Mouse (Mus musculus): ENCODE results near the gene Slc20a1. TPM values are rescaled to one million over a fixed set of nuclear protein-coding genes. Genes with fewer than 3 reads are reported as not detected.

Gene Slc20a1
- polyA plus RNA-seq, 1 experiment from 2014 or later: 48.3 TPM

DNA sequence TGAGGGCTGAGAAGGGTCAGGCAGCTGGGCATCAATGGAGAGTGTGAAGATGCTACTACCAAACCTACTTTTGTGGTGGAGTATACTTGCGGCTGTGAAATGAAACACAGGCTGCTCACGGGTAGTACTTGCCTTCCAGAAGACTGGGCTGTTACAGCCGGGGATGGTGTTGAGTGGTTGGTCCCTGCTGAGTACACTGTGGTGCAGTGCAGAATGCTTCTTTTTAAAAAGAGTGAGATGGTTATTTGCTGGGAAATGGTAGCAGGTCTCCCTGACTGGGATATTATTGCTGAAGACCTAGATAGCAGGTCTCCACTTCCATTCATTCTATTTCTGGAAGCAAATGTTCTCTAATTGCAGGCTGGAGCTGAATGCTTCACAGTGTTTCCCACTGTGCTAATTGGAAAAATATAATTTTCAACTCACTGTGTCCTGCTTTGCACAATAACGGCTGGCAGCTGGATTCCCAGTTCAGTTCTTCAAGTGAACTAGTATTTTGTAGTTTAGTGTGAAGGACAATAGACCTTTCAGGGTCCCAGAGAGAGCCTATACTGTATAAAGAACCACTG lies 20.1 kb downstream of the Slc20a1 start:
- no peak overlapping the region for H3K27ac ChIP-seq (replicated peaks)
- no peaks in the 10 kb centered on the region for H3K27me3 ChIP-seq
- no peaks in the 10 kb centered on the region for H3K9me3 ChIP-seq
- H3K36me3 ChIP-seq: no peaks in the 10 kb centered on the region
- H3K9ac ChIP-seq: no peak overlapping the region
- 79% methylated on average over 4 of the region's 4 CpGs for WGBS
- H3K4me1 ChIP-seq (replicated peaks): no peaks in the 10 kb centered on the region
- no peak overlapping the region for H3K4me2 ChIP-seq
- no peak for ATAC-seq (ENCODE audit: low FRiP score, low read depth)
- H3K4me3 ChIP-seq: no peak overlapping the region

DNA sequence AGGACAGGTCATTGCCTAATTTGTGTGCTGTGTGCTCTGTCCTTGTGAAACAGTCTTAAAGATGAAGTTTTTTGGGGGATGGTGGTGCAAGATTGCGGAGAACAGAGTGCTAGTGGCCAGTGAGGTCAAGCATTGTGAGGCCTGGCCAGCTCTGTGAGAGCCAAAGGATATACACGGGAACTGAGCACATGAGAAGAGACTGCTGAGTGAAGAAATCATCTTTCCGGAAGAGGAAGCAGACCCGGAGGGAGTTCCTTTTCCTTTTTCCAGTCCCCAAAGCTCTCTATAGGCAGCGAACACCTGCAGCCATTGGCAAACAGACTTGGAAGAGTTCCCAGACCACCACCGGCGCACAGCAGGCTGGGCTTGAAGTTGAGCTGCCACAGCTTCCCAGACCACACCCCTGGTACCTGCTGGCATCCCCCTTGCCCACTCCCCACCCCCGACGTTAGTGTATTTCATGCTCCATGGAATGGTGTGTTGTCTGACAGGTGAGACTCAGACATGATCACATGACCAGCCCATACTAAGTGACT lies 22.6 kb downstream of the Slc20a1 start:
- Histone ChIP-seq H3K4me2 (no peak overlapping the region), H3K27me3 (no peaks in the 10 kb centered on the region), H3K9ac (no peak overlapping the region), H3K4me3 (no peak overlapping the region), H3K9me3 (no peaks in the 10 kb centered on the region), H3K27ac (replicated peaks) (no peak overlapping the region), H3K4me1 (replicated peaks) (no peaks in the 10 kb centered on the region), H3K36me3 (no peaks in the 10 kb centered on the region)
- 74% methylated on average over 9 of the region's 9 CpGs for WGBS
- ATAC-seq (ENCODE audit: low FRiP score, low read depth): no peak

DNA sequence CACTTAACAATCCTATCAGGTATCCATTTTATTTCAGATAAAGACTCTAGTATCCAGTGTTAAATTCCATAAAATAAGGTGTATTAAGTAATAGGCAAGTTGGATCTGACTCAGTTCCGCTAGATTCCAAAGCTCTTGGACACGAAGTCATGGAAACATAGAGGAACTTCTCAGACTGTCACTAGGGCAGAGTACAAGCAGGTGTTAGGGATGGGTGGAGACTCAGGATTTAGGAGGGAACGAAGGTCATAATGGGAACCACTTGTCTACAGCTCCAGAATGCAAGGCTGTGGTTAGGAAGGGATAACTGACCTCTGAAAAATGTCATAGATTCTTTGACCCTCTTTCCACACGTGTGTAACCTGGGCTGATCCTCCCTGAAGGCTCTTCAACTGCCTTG lies 25.6 kb downstream of the Slc20a1 start:
- Histone ChIP-seq H3K27me3 (no peaks in the 10 kb centered on the region), H3K9me3 (no peaks in the 10 kb centered on the region), H3K36me3 (no peaks in the 10 kb centered on the region), H3K9ac (no peak overlapping the region), H3K4me2 (no peak overlapping the region), H3K27ac (replicated peaks) (no peak overlapping the region), H3K4me3 (no peak overlapping the region), H3K4me1 (replicated peaks) (no peaks in the 10 kb centered on the region)
- ATAC-seq (ENCODE audit: low FRiP score, low read depth): no peak
- WGBS: 88% methylated on average over 4 of the region's 4 CpGs

DNA sequence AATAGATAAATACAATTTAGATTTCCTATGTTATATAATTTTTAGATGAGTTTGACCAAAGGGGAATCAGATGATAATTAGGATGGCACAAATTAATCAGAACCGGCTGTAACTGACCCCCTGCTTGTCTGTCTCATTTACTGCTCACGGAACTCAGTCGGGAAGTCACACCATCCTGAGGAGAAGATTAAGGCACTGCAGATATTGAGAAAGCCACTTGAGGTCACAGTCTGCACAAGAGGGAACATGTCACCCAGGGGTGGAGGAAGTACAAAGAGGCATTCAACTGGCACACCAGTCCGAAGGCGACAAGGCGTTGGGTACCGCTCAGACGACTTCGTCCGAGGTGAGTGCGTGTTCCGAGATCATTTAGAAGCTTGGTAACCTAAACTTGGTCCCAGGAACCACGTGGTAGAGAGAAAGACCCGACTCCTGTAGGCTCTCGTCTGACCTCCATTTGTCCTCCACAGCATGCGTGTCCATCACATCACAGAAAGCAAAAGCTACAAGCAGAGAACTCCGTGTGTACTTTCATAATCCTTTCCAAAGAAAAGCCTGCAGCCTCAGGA lies 26.8 kb downstream of the Slc20a1 start:
- 75% methylated on average over 17 of the region's 17 CpGs for WGBS
- Histone ChIP-seq H3K4me1 (replicated peaks) (no peaks in the 10 kb centered on the region), H3K27me3 (no peaks in the 10 kb centered on the region), H3K4me2 (no peak overlapping the region), H3K9me3 (no peaks in the 10 kb centered on the region), H3K27ac (replicated peaks) (no peak overlapping the region), H3K36me3 (no peaks in the 10 kb centered on the region), H3K4me3 (no peak overlapping the region), H3K9ac (no peak overlapping the region)
- ATAC-seq (ENCODE audit: low FRiP score, low read depth): no peak

DNA sequence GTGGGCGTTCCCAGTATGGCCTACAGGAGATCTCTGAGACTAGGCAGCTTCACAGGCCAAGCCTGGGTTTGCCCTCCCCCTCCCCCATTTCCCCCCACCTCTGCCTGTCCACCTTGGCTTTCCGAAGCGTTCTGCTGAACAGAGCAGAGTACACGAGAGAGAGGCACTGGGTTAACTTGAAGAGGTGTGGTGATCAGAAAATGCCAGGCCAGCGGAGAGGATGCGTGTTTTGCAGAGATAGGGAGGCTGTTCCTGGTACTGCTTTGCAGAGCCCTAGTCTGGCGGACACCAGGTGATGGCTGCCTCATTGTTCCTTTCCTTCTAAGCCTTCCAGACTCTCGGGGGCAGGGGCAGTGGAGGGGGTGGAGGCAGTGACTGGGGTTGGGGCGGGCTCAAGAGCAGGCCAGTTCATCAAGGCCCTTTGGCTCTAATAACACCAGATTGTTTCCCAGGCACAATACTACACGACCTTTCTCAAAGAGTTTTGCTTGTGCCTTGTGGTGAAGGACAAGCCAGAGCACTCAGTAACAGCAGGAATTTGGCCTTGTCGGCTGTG lies 27.8 kb downstream of the Slc20a1 start:
- WGBS: 74% methylated on average over 11 of the region's 11 CpGs
- Histone ChIP-seq H3K4me3 (no peak overlapping the region), H3K27ac (replicated peaks) (no peak overlapping the region), H3K4me1 (replicated peaks) (no peaks in the 10 kb centered on the region), H3K4me2 (no peak overlapping the region), H3K27me3 (no peaks in the 10 kb centered on the region), H3K9me3 (no peaks in the 10 kb centered on the region), H3K36me3 (no peaks in the 10 kb centered on the region), H3K9ac (no peak overlapping the region)
- no peak for ATAC-seq (ENCODE audit: low FRiP score, low read depth)

DNA sequence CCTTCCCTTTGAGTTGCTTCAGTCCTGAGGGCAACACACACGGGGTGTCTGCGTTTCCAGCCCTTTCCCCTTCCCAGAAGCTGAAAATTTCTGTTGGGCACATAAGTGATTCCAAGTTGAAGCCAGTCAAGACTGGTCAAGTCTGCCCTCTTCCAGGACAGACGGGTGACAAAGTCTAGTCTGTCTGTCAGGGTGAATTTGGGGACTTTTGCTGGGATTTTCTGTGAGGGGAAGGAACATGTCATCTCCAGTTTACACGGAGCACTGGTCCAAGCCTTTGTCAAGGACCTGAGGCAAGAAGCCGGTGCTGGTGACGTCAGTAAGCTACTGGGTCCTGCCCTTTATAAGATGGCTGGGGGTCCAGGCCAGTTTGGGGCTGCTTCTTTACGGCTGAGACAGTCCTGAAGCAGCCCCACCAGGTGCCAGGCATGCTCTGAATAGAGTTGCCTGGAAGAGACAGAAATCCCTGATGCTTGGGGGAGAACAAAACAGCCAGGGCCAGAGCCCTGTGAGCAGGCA lies 28.5 kb downstream of the Slc20a1 start:
- 78% methylated on average over 7 of the region's 7 CpGs for WGBS
- H3K9ac ChIP-seq: no peak overlapping the region

DNA sequence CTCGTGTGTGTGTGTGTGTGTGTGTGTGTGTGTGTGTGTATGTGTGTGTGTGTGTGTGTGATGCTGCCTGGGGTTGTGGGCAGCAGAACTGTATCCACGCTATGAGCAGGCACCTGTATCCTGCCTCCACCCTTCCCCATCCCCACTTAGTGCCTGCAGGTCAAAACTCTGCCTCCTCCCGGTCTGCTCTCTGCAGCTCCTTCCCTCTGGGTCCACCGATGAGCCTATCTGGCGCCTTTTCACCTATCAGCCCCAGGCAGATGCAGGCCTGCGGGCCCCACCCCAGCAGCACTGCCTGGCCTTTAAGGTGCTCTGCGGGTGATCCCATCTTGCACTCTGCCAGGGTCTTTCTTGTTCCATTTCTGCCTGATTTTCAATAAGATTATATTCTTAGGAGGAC lies 29.1 kb downstream of the Slc20a1 start:
- Histone ChIP-seq H3K4me1 (replicated peaks) (no peaks in the 10 kb centered on the region), H3K27ac (replicated peaks) (no peak overlapping the region), H3K4me3 (no peak overlapping the region), H3K4me2 (no peak overlapping the region), H3K27me3 (no peaks in the 10 kb centered on the region), H3K36me3 (no peaks in the 10 kb centered on the region), H3K9ac (no peak overlapping the region), H3K9me3 (no peaks in the 10 kb centered on the region)
- 81% methylated on average over 6 of the region's 7 CpGs for WGBS
- no peak for ATAC-seq (ENCODE audit: low FRiP score, low read depth)

More for the DNA sequence above, 28.5 kb downstream of the Slc20a1 start:
- Histone ChIP-seq H3K9me3 (no peaks in the 10 kb centered on the region), H3K36me3 (no peaks in the 10 kb centered on the region), H3K4me1 (replicated peaks) (no peaks in the 10 kb centered on the region), H3K27me3 (no peaks in the 10 kb centered on the region), H3K4me3 (no peak overlapping the region), H3K27ac (replicated peaks) (no peak overlapping the region), H3K4me2 (no peak overlapping the region)
- no peak for ATAC-seq (ENCODE audit: low FRiP score, low read depth)

DNA sequence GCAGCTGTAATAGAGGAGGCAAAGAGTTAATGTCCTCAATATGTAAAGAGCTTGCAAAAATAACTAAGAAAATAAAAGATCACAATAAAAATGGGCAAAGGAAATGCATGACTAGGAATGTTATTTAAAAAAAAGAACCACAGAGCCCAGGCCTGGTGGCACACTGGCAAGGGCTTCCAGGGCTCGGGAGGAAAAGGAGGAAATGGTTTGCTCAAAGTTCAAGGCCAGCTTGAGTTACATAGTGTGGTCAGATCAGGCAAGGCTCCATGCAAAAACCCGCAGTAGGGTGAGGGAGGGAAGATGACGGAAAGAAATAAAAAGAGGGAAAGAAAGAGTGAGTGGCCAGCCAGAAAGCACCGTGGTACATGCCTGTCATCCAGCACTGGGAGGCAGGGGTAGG lies 30.0 kb downstream of the Slc20a1 start:
- ATAC-seq (ENCODE audit: low FRiP score, low read depth): no peak
- 92% methylated on average over 4 of the region's 4 CpGs for WGBS
- no peak overlapping the region for H3K4me3 ChIP-seq
- H3K27ac ChIP-seq (replicated peaks): no peak overlapping the region
- H3K4me2 ChIP-seq: no peak overlapping the region
- no peaks in the 10 kb centered on the region for H3K36me3 ChIP-seq
- H3K4me1 ChIP-seq (replicated peaks): no peaks in the 10 kb centered on the region
- no peak overlapping the region for H3K9ac ChIP-seq
- H3K27me3 ChIP-seq: no peaks in the 10 kb centered on the region
- no peaks in the 10 kb centered on the region for H3K9me3 ChIP-seq

DNA sequence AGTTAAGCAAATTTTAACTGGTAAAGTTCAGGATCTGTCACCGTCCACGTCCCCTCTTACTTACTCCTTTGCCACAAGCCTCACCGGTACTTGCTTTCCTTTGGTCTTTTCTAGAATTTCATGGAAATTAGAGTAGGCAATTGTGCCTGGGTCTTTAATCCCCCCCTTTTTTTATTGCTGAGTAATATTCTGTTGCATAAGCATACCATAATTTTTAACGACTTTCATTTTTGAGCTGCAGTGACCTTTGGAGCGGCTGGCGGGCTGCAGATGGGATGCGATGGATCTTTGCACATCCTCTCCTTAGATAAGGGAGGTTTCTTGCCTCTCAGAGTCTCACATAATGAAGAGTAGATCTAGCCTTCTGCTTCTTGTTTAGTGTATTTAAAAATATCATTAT lies 30.8 kb downstream of the Slc20a1 start:
- Histone ChIP-seq H3K27me3 (no peaks in the 10 kb centered on the region), H3K27ac (replicated peaks) (no peak overlapping the region), H3K9me3 (no peaks in the 10 kb centered on the region), H3K4me3 (no peak overlapping the region), H3K4me1 (replicated peaks) (no peaks in the 10 kb centered on the region), H3K36me3 (no peaks in the 10 kb centered on the region), H3K9ac (no peak overlapping the region), H3K4me2 (no peak overlapping the region)
- 97% methylated on average over 7 of the region's 7 CpGs for WGBS
- ATAC-seq (ENCODE audit: low FRiP score, low read depth): no peak

DNA sequence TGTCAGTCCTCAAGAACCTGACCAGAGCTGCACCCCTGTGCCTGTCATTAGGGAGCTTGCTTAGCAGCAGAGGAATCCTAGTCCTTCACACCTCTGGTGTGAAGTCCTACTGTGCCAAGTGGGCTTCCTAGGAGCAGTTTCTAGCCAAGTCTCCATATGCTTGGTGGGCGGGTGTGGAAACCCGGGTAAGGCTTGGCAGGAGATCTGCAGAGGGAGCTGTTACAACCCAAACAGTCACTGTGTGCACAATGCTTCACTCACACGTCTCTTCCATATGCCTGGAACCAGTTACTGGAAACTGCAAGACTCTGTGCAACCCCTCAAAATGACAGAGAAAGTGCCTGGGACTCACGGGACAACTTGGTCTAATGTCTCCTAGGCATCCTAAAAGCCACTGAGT lies 33.5 kb downstream of the Slc20a1 start:
- no peaks in the 10 kb centered on the region for H3K36me3 ChIP-seq
- no peak overlapping the region for H3K9ac ChIP-seq
- no peaks in the 10 kb centered on the region for H3K9me3 ChIP-seq
- no peak overlapping the region for H3K4me2 ChIP-seq
- 69% methylated on average over 4 of the region's 4 CpGs for whole genome bisulfite sequencing
- no peak for ATAC-seq (ENCODE audit: low FRiP score, low read depth)
- no peak overlapping the region for H3K4me3 ChIP-seq
- no peaks in the 10 kb centered on the region for H3K4me1 ChIP-seq (replicated peaks)
- H3K27me3 ChIP-seq: no peaks in the 10 kb centered on the region
- H3K27ac ChIP-seq (replicated peaks): no peak overlapping the region

DNA sequence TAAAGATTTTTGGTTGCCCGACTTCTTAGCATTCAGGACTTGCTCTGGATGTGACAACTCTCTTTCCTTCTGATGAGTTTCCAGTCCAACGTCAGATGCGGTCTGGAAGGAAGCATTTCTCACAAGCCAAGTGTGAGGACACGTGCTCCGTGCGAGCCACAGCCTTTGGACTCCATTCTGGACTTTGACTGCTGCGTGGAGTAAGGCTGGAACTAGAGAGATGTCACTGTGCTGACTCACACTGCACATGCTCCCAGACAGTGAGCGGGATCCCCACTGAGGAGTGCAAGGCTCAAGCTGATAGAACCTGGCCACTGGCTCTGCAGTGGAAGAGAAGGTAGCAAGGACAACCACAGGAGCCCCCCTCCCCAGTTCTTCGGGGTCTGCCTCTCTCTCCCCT lies 33.9 kb downstream of the Slc20a1 start:
- H3K9me3 ChIP-seq: no peaks in the 10 kb centered on the region
- no peaks in the 10 kb centered on the region for H3K4me1 ChIP-seq (replicated peaks)
- ATAC-seq (ENCODE audit: low FRiP score, low read depth): no peak
- no peak overlapping the region for H3K27ac ChIP-seq (replicated peaks)
- no peak overlapping the region for H3K9ac ChIP-seq
- no peaks in the 10 kb centered on the region for H3K27me3 ChIP-seq
- H3K4me3 ChIP-seq: no peak overlapping the region
- WGBS: 86% methylated on average over 9 of the region's 9 CpGs
- H3K36me3 ChIP-seq: no peaks in the 10 kb centered on the region
- H3K4me2 ChIP-seq: no peak overlapping the region

DNA sequence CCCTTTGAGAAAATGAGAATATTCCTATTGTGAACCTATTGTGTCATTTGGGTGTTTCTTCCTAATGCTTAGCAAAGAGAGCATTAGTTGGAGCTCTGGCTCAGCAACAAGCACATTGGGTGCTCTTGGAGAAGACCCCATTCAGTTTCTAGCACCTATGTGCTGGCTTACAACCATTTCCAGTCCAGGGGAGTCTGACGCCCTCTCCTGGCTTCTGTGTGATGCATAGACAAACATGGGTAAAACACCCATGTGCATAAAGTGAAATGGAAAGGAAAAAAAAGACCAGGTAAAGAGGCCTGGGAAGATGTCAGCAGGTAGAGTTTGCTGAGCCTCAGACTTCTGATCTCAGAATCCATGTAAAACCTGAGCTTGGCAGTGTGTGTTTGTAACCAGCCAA lies 34.7 kb downstream of the Slc20a1 start:
- ATAC-seq (ENCODE audit: low FRiP score, low read depth): no peak
- H3K4me3 ChIP-seq: no peak overlapping the region
- 92% methylated on average over 1 of the region's 1 CpGs for whole genome bisulfite sequencing
- H3K4me2 ChIP-seq: no peak overlapping the region
- H3K9ac ChIP-seq: no peak overlapping the region
- no peaks in the 10 kb centered on the region for H3K4me1 ChIP-seq (replicated peaks)
- no peaks in the 10 kb centered on the region for H3K9me3 ChIP-seq
- H3K27ac ChIP-seq (replicated peaks): no peak overlapping the region
- H3K27me3 ChIP-seq: no peaks in the 10 kb centered on the region
- no peaks in the 10 kb centered on the region for H3K36me3 ChIP-seq
